Mouse (Mus musculus) neural tube, embryonic 14.5 days (tissue): ENCODE measurements around the gene Gabrp. TPM values are rescaled to one million over a fixed set of nuclear protein-coding genes. Genes with fewer than 3 reads are reported as not detected.

ENCODE experiments used
- polyA plus RNA-seq: library from polyadenylated mRNA; unstranded; fragments of >200 nt; fragmentation: Nextera tagmentation; extraction: Ambion mirVana; gene quantifications from 2 replicates; pipeline ENCODE4 v1.2.1, GENCODE M21; 2014

Gabrp gene
- polyA plus RNA-seq, 1 experiment from 2014 or later, result not detected

Other genes starting within 250 kb of the Gabrp start
- 12.9 and 13.3 TPM in 2 replicates for gene Ranbp17, start 65.2 kb downstream of the Gabrp start, polyA plus RNA-seq
- gene D130052B06Rik, start 20.3 kb upstream of the Gabrp start, polyA plus RNA-seq, result 0.33 TPM in 1 of 2 replicates, not detected in the other